Mouse (Mus musculus) heart, postnatal 25 days (tissue): Measurements from ENCODE around the gene Gab1. TPM values are rescaled to one million over a fixed set of nuclear protein-coding genes. Genes with fewer than 3 reads are reported as not detected.

Experiments
- DNase-seq: peaks from one replicate; pipeline ENCODE4 v3.0.0; 2022; ENCODE audit warnings: low spot score
- intact Hi-C: fragments of 180-260 bp; cut with DNase I; formaldehyde crosslinking; loops from one replicate; pipeline ENCODE4 v1.15.1; 2025
- total RNA-seq, 2 experiments: library from RNA; stranded (reverse); gene quantifications; 2 replicates each; pipeline ENCODE4 v1.2.3; 2021

Gab1 gene
- total RNA-seq, 2 experiments from 2014 or later, result 34.1 to 38.8 TPM

- no peak for DNase-seq
- intact Hi-C loops, result no loop called here
Observed at GRCm38 (mm10) chr8:80817065-80817464, 63.3 kb downstream of the Gab1 start.

DNA sequence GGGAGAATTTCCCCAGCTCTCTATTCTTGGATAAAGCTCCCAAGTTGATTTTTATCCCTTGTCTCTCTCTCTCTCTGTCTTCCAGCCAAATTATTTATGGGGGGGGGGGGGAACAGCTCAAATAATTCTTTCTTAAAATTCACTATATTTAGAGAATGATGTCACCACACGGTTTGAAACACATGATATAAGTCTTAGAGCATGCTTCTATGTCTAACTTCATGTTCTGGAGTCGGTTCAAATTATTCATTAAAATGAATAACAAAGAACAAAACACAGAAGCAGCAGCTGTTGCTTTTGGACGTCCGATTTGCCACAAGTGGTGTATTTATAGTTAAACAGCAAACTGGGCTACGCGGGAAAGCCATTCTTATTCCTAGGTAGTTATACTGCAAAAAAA is 65.1 kb downstream of the Gab1 start:
- no peak for DNase-seq
- intact Hi-C loops, result loop anchor here (2.0 kb wide), 1 partner anchor 64 kb away; no protein-coding TSS in a partner anchor

DNA sequence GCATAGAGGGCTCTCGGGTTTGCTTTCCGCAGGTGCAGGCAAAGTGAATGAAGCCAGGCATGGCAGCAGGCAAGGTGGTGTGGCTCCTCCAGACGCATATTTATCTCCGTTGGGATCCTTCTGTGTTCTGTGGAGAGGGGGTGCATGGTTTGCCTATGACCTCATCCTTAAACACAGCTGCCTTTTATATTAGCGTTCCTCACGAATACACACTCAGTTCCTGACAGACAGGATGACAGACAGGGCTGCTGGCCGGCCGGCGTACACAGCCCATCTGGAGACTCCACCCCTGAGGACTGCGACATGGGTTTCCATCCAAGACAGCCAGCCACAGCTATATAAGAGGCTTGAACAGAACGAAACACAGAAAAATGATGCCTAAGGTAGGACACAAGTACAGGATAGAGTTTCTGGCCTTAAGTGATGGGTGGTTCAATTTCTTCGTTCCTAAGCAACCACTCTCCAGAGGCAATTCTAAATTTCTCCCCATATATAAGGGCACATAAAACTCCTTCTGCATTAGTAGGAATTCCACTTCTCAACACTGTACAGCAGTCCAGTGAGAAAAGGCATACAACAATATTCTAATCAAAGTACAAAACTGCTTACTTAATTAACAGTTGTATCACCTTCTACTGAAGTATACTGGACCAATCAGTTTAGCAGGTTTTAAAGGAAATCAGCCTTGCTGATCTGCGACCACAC is 66.1 kb downstream of the Gab1 start:
- DNase-seq, result no peak
- intact Hi-C loops, result loop anchor here (2.0 to 5.0 kb wide), 2 partner anchors 42 to 65 kb away; no protein-coding TSS in a partner anchor

- intact Hi-C loops, result loop anchor here (5.0 kb wide), 1 partner anchor 41 kb away; no protein-coding TSS in a partner anchor
Observed at GRCm38 (mm10) chr8:80813439-80813838, 66.9 kb downstream of the Gab1 start.

GRCm38 (mm10) chr8:80811591-80811991 is 68.7 kb downstream of the Gab1 start:
- intact Hi-C loops, result loop anchor here (5.0 kb wide), 1 partner anchor 39 kb away; no protein-coding TSS in a partner anchor
- no peak for DNase-seq

More at GRCm38 (mm10) chr8:80813439-80813838, 66.9 kb downstream of the Gab1 start:
- DNase-seq, result no peak

GRCm38 (mm10) chr8:80810916-80811315 is 69.4 kb downstream of the Gab1 start:
- intact Hi-C loops, result loop anchor here (5.0 kb wide), 1 partner anchor 39 kb away; no protein-coding TSS in a partner anchor
- DNase-seq, result no peak

- DNase-seq, result no peak
- intact Hi-C loops, result loop anchor here (5.0 kb wide), 1 partner anchor 38 kb away; no protein-coding TSS in a partner anchor
Observed at GRCm38 (mm10) chr8:80810442-80810841, 69.9 kb downstream of the Gab1 start.

DNA sequence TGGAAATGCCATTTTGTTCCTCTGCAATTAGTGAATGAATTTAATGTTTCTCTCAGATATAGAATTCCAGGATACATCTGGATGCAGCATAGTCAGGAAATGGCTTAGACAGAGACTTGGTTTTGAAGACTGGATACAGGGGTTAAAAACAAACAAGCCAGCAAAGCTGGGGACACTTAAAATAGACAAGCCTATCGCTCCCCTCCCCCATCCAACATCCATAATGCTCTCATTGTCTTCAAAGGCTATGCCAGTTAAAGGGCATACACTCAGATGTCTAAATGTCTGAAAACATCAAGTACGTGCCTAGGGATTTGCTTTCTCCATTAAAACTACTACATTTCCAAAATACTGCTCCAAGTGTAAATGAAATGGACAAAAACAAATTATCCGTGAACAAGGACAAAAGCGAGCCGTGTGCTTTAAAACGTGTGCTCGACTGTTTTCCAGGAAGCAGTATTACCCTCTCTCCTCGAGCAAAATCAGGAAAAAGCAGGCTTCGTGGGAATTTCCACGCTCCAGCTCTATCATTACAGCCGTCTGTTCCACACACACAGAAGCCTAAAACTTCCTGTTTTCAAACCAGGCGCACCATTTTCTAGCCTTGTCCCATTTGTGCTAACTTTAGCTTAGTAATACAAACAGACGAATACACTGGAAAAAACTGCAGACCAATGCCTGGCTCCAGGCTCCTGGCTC is 72.4 kb downstream of the Gab1 start:
- DNase-seq, result no peak
- intact Hi-C loops, result no loop called here

- intact Hi-C loops, result no loop called here
- no peak for DNase-seq
Observed at GRCm38 (mm10) chr8:80804066-80804619, 76.2 kb downstream of the Gab1 start.

DNA sequence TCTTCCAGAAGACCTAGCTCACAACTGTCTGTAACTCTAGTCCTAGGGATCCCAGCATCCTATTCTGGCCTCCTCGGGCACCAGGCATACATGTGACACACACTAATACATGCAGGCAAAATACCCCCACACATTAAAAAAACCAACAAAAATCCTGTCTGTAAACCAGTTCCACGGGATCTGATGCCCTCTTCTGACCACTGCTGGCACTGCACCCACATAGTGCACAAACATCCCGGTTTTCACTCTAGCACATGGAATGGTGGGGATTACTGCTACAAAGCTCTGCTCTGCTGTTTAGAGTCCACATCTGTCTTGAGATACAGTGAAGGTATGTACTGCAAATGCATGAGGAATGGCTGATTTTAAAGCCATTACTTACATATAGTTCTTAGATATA is 81.5 kb downstream of the Gab1 start:
- intact Hi-C loops, result no loop called here
- DNase-seq, result no peak

- DNase-seq, result no peak
- intact Hi-C loops, result no loop called here
Observed at GRCm38 (mm10) chr8:80798198-80798777, 82.0 kb downstream of the Gab1 start.

GRCm38 (mm10) chr8:80796070-80796469 is 84.2 kb downstream of the Gab1 start:
- DNase-seq, result no peak

DNA sequence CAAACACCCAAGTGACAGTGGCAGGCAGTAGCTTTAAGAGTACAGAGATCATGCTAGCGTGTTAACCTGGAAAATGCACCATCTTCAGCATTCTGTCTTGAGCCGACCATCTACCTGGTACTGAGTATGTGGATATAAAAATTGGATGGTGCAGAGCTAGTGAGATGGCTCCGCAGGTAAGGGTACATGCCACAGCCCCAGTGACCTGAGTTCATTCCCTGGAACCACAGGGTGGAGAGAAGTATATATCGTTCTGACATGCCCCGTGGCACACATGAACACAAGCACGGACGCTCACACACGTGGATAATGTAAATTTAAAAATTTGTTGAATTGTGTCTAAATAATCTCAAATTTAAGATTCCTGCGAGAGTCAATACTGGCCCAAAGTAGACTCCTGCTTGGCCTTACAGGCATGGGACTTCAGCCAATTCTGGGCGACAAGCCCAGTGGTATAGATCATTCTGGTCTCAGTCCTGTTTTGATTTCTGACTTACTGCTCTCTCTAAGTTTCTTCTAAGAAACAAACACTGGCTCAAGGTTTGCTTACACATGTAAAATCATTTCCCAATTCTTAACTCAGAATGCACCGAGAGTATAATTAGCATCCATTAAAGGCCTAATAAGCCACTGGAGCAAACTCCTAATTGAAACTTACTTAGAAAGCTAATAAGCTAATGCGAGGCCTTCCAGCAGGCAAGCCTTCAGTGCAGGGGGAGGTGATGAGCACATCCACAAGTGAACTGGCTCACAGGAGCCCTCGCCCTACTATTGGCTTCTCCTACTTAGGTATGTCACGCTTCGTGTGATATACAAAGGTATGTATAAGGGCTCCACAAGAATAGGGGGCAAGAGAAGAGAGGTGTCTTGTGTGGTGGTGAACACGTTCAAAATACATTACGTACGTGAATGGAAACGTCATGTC is 85.5 kb downstream of the Gab1 start:
- intact Hi-C loops, result loop anchor here (5.0 kb wide), 1 partner anchor 82 kb away; no protein-coding TSS in a partner anchor
- no peak for DNase-seq

More at GRCm38 (mm10) chr8:80796070-80796469, 84.2 kb downstream of the Gab1 start:
- intact Hi-C loops, result no loop called here

DNA sequence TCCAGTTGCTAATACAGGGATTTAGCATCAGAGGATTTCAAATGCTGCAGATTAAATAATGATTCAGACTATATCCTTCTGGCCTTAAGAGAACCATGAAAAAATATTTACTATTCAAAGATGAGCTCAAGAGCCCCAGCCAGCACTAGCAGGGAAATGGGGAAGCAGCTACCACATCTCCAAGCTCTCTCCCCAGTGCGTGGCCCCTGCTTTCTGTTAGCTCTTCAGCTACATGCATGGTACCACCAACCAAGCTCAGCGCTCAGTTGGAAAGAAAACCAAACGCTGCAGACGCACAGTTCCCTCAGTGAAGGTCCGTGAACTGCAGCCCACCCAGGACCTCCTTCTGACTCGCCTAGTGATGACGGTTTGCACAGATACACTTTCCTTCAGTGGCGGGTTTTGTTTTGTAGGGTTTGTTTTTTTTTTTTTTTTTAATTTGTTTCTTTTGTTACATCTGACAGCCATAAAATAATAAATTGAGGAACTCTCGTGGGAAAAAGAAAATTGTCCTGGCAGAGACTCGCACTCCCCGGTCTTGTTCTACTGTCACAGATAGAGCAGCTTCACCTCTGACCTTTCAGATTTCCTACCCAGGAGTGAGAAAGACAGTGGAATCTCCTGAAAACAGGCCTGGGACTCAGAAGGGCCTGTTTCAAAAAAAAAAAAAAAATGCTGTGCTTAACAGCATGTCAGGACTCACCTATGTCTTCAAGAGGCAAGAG is 86.4 kb downstream of the Gab1 start:
- intact Hi-C loops, result loop anchor here (5.0 kb wide), 1 partner anchor 83 kb away; no protein-coding TSS in a partner anchor
- DNase-seq, result no peak

DNA sequence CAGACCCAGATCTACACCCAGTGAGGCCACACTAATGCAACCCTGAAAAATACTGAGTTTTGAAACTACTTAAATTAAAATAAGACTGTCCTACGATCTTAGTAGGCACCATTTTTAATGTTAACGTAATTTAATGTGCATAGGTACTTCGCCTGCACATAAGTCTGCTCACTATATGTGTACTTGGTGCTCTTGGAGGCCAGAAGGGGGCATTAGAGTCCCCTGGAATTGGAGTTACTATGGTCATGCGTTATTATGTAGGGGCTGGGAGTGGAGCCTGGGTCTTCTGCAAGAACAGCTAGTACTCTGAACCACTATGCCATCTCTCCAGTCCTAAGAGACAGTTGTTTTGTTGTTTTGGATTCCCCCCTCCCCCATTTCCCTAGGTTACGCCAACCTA is 88.1 kb downstream of the Gab1 start:
- intact Hi-C loops, result loop anchor here (5.0 kb wide), 1 partner anchor 85 kb away; no protein-coding TSS in a partner anchor
- DNase-seq, result no peak

DNA sequence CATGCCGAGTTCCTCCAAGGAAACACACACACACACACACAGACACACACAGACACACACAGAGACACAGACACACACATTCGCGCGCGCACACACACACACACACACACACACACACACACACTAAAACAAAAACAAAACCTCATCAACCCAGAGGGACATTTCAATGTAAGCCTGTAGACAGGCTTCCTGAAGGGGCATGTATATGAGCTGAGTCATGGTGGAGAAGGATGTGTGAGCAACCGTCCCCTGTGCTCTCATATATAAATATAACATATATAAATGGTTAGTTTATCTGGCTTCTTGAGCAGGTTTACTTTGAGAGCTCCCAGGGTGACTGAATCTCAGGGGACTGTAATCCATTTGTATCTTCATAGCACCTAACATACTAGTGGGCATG is 91.0 kb downstream of the Gab1 start:
- intact Hi-C loops, result no loop called here
- DNase-seq, result no peak

GRCm38 (mm10) chr8:80784559-80784958 is 95.8 kb downstream of the Gab1 start:
- intact Hi-C loops, result no loop called here
- DNase-seq, result no peak

DNA sequence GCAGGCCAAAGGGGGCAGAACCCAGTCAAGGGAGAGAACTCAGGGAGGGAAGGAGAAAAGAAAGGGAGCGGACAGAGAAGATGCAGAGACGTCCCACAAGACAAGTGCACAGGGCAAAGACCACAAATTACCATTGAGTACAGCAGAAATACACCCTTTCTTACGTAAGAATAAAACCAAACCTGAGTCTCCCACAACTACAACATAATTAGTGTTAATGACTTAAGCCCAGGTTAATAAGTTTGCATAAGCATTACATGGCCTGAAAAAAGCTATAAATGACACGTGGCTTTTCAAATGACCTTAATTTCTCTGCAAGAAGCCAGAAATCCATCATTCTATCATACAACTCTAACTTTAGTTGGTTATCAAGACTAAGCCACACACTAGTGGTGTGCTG is 97.0 kb downstream of the Gab1 start:
- intact Hi-C loops, result no loop called here
- no peak for DNase-seq

- no peak for DNase-seq
Observed at GRCm38 (mm10) chr8:80781338-80781737, 99.0 kb downstream of the Gab1 start.

More at GRCm38 (mm10) chr8:80781338-80781737, 99.0 kb downstream of the Gab1 start:
- intact Hi-C loops, result no loop called here
